21 mouse cellular contexts compared by ENCODE assay signal in genomic region chr17:3491065-3491464, GRCm38 (mm10). TPM values are rescaled to one million over a fixed set of nuclear protein-coding genes. Genes with fewer than 3 reads are reported as not detected.
DNase-seq lines count a peak whose midpoint lies in the region; ATAC-seq and TF ChIP-seq lines count a peak whose summit lies in the region.
"Had no signal": no experiment of that assay in that cellular context is flagged by ENCODE, and none has a peak within 500 bp of the region (broad histone marks: within the 10 kb centered on the region; RNA-seq: fewer than 3 reads in every experiment).

No protein-coding gene starts in this region.

- peak; percentile 27 for DNase-seq in adrenal gland, postnatal 25 days
- no peak for DNase-seq in adrenal gland, postnatal 10 days
- peak; percentile 66 for DNase-seq in liver, adult 2 months (ENCODE audit: extremely low read depth, low read depth, low spot score)
- DNase-seq in liver, embryonic 11.5 days (ENCODE audit: low spot score) = no peak
- no peak for DNase-seq in left cerebral cortex, adult 9 months (ENCODE audit: low spot score in 2 of 2)
- DNase-seq: cerebellum, adult 18-20 months; cerebellum, adult 9-11 months; cerebellum, postnatal 36 days; gastrocnemius, adult 2 months; gastrocnemius, postnatal 25 days; heart, postnatal 36 days had no signal

- H3K4me2 ChIP-seq in liver, embryonic 11.5 days = no peak overlapping the region
- no peak overlapping the region for H3K4me2 ChIP-seq in neural tube, embryonic 15.5 days
- H3K4me2 ChIP-seq: forebrain, embryonic 13.5 days; heart, embryonic 13.5 days; hindbrain, embryonic 12.5 days had no signal

- no peak overlapping the region for H3K4me3 ChIP-seq in liver, adult 2 months (ENCODE audit: insufficient read depth, low read depth, low read length)
- no peak overlapping the region for H3K4me3 ChIP-seq in liver, embryonic 11.5 days (ENCODE audit: low read depth, low read length)
- H3K4me3 ChIP-seq in olfactory bulb, adult 2 months (ENCODE audit: insufficient read depth, low read depth, low read length) = peak overlapping the region; percentile 16; the same call in 1 of the 2 replicates
- no peak overlapping the region for H3K4me3 ChIP-seq in neural tube, embryonic 15.5 days (replicated peaks)
- H3K4me3 ChIP-seq: embryonic facial prominence, embryonic 10.5 days; forebrain, embryonic 13.5 days; gastrocnemius, adult 2 months; heart, embryonic 13.5 days; hindbrain, embryonic 12.5 days had no signal

- no peaks in the 10 kb centered on the region for H3K27me3 ChIP-seq in liver, adult 2 months (ENCODE audit: control insufficient read depth, insufficient read depth, low read length)
- H3K27me3 ChIP-seq in liver, embryonic 11.5 days (replicated peaks; ENCODE audit: control insufficient read depth, insufficient read depth, low read length) = no peaks in the 10 kb centered on the region
- no peaks in the 10 kb centered on the region for H3K27me3 ChIP-seq in neural tube, embryonic 15.5 days (replicated peaks)
- H3K27me3 ChIP-seq: forebrain, embryonic 13.5 days; heart, embryonic 13.5 days; hindbrain, embryonic 12.5 days had no signal

- peak overlapping the region; percentile 0; the same call in 1 of the 2 replicates for H3K27ac ChIP-seq in liver, adult 2 months (replicated peaks; ENCODE audit: insufficient read depth, low read depth, low read length)
- H3K27ac ChIP-seq in liver, embryonic 11.5 days (ENCODE audit: low read depth, low read length) = no peak overlapping the region
- H3K27ac ChIP-seq in olfactory bulb, adult 2 months (ENCODE audit: insufficient read depth, low read depth, low read length) = 0 out of 2 replicates have a peak overlapping the region, but pooled peaks have one; percentile 6
- no peak overlapping the region for H3K27ac ChIP-seq in neural tube, embryonic 15.5 days (replicated peaks)
- H3K27ac ChIP-seq: embryonic facial prominence, embryonic 10.5 days; forebrain, embryonic 13.5 days; gastrocnemius, adult 2 months; heart, embryonic 13.5 days; hindbrain, embryonic 12.5 days had no signal

- no peaks in the 10 kb centered on the region for H3K9me3 ChIP-seq in liver, embryonic 11.5 days (ENCODE audit: control insufficient read depth, low read length)
- H3K9me3 ChIP-seq in neural tube, embryonic 15.5 days (replicated peaks) = no peaks in the 10 kb centered on the region
- H3K9me3 ChIP-seq: embryonic facial prominence, embryonic 10.5 days; forebrain, embryonic 13.5 days; heart, embryonic 13.5 days; hindbrain, embryonic 12.5 days had no signal

- H3K9ac ChIP-seq in liver, adult 2 months (ENCODE audit: low read depth, low read length) = no peak overlapping the region
- H3K9ac ChIP-seq in liver, embryonic 11.5 days (ENCODE audit: low read depth, low read length) = no peak overlapping the region
- no peak overlapping the region for H3K9ac ChIP-seq in neural tube, embryonic 15.5 days (replicated peaks)
- H3K9ac ChIP-seq: forebrain, embryonic 13.5 days; heart, embryonic 13.5 days; hindbrain, embryonic 12.5 days had no signal

- no peak for TF ChIP-seq POLR2A in liver, adult 2 months (IDR thresholded peaks at IDR 0.05; ENCODE audit: extremely low read depth, insufficient read depth, low read length)
- TF ChIP-seq POLR2A in olfactory bulb, adult 2 months (IDR thresholded peaks at IDR 0.05; ENCODE audit: insufficient read depth, low read depth, low read length) = no peak

- 45% methylated on average over 5 of the region's 5 CpGs for WGBS in liver, adult 2 months
- 39% methylated on average over 5 of the region's 5 CpGs for WGBS in liver, embryonic 11.5 days
- 41% methylated on average over 5 of the region's 5 CpGs for WGBS in olfactory bulb, adult 2 months
- 78% methylated on average over 5 of the region's 5 CpGs for WGBS in neural tube, embryonic 15.5 days

- no peak for TF ChIP-seq CTCF in liver, adult 2 months (IDR thresholded peaks at IDR 0.05; ENCODE audit: low read depth, low read length)
- no peak for TF ChIP-seq CTCF in olfactory bulb, adult 2 months (IDR thresholded peaks at IDR 0.05; ENCODE audit: insufficient read depth, low read depth, low read length)

- H3K4me1 ChIP-seq in liver, adult 2 months (ENCODE audit: control insufficient read depth, insufficient read depth, low read length) = peaks cover 23% of the 10 kb centered on the region
- H3K4me1 ChIP-seq in liver, embryonic 11.5 days (replicated peaks; ENCODE audit: control insufficient read depth, insufficient read depth, low read length) = no peaks in the 10 kb centered on the region
- H3K4me1 ChIP-seq in olfactory bulb, adult 2 months (ENCODE audit: control insufficient read depth, insufficient read depth, low read length) = peaks cover 19% of the 10 kb centered on the region
- no peaks in the 10 kb centered on the region for H3K4me1 ChIP-seq in neural tube, embryonic 15.5 days
- H3K4me1 ChIP-seq: embryonic facial prominence, embryonic 10.5 days; heart, embryonic 13.5 days; hindbrain, embryonic 12.5 days had no signal

- no peaks in the 10 kb centered on the region for H3K79me2 ChIP-seq in liver, adult 2 months (ENCODE audit: control insufficient read depth, insufficient read depth, low read length)

- H3K36me3 ChIP-seq in liver, adult 2 months (ENCODE audit: control insufficient read depth, insufficient read depth, low read length) = no peaks in the 10 kb centered on the region
- no peaks in the 10 kb centered on the region for H3K36me3 ChIP-seq in liver, embryonic 11.5 days (ENCODE audit: control insufficient read depth, insufficient read depth, low read length)
- H3K36me3 ChIP-seq in neural tube, embryonic 15.5 days = no peaks in the 10 kb centered on the region
- H3K36me3 ChIP-seq: embryonic facial prominence, embryonic 10.5 days; heart, embryonic 13.5 days; hindbrain, embryonic 12.5 days had no signal

- ATAC-seq in liver, embryonic 11.5 days (replicated peaks; ENCODE audit: low FRiP score) = no peak
- ATAC-seq in megakaryocyte, adult 5-6 weeks (ENCODE audit: poor library complexity, severe bottlenecking) = peak; percentile 69
- ATAC-seq in neural tube, embryonic 15.5 days (ENCODE audit: low FRiP score) = no peak
- ATAC-seq: forebrain, embryonic 13.5 days; hindbrain, embryonic 16.5 days; inflammation-experienced regulatory T-cells, adult 6 months had no signal

RNA-seq across cellular contexts. Expression of gene Cldn20, which starts 41.3 kb away (rescaled TPM):
- 0.70 TPM in 1 of 2 replicates, not detected in the other for total RNA-seq in adrenal gland, postnatal 25 days (2021)
- total RNA-seq in adrenal gland, postnatal 10 days (2021) = not detected
- total RNA-seq in liver, adult 2 months (2014; rRNA removed) = 0.34 TPM in 1 of 2 replicates, not detected in the other
- polyA plus RNA-seq in liver, adult 2 months (2012; rRNA removed) = 0.24 TPM in 1 of 2 replicates, not detected in the other
- not detected in 2 replicates for polyA plus RNA-seq in liver, embryonic 11.5 days (2014; fragmentation: Nextera tagmentation; extraction: Ambion mirVana)
- total RNA-seq in megakaryocyte, adult 5-6 weeks (2015) = 0.54 and 2.0 TPM in 2 replicates
- 1.3 TPM in 1 of 2 replicates, not detected in the other for total RNA-seq in megakaryocyte, adult 5-6 weeks (2017)
- not detected in 2 replicates for polyA plus RNA-seq in olfactory bulb, adult 2 months (2012; ENCODE audit: insufficient read depth, insufficient read length, low replicate concordance, missing spikeins)
- polyA plus RNA-seq in neural tube, embryonic 15.5 days (2015; fragmentation: Nextera tagmentation; extraction: Ambion mirVana) = not detected in 2 replicates
- total RNA-seq: gastrocnemius, adult 2 months; gastrocnemius, postnatal 25 days; heart, postnatal 36 days had no signal
- polyA plus RNA-seq: embryonic facial prominence, embryonic 10.5 days; heart, embryonic 13.5 days; heart, postnatal 0 days; hindbrain, embryonic 16.5 days; inflammation-experienced regulatory T-cells, adult 6 months had no signal

Comparison
In these comparisons a context has a peak if more than half of its experiments do, and no peak if none do; other contexts are left out.
1. DNase-seq: peak in adrenal gland, postnatal 25 days (single experiment) and liver, adult 2 months (single experiment); none in adrenal gland, postnatal 10 days (single experiment), liver, embryonic 11.5 days (single experiment) and left cerebral cortex, adult 9 months (0 of 2).
2. H3K27ac ChIP-seq: peak in liver, adult 2 months (single experiment) and olfactory bulb, adult 2 months (single experiment); none in liver, embryonic 11.5 days (single experiment) and neural tube, embryonic 15.5 days (single experiment).